Mouse (Mus musculus): ENCODE data around the gene Tle3. TPM values are rescaled to one million over a fixed set of nuclear protein-coding genes. Genes with fewer than 3 reads are reported as not detected.

The Tle3 gene
- total RNA-seq, 2 experiments from 2014 or later: 63.2 to 72.5 TPM

- no peak for DNase-seq (ENCODE audit: low spot score in 2 of 2)
Observed at GRCm38 (mm10) chr9:61375802-61376561, 3.8 kb downstream of the Tle3 start.

GRCm38 (mm10) chr9:61376650-61377049 is 4.5 kb downstream of the Tle3 start:
- no peak for DNase-seq (ENCODE audit: low spot score in 2 of 2)

GRCm38 (mm10) chr9:61377706-61378479 is 5.7 kb downstream of the Tle3 start:
- DNase-seq (ENCODE audit: low spot score in 2 of 2): no peak

GRCm38 (mm10) chr9:61378516-61378915 is 6.3 kb downstream of the Tle3 start:
- no peak for DNase-seq (ENCODE audit: low spot score in 2 of 2)

- DNase-seq (ENCODE audit: low spot score in 2 of 2): no peak
Observed at GRCm38 (mm10) chr9:61379016-61379634, 7.0 kb downstream of the Tle3 start.

- DNase-seq (ENCODE audit: low spot score in 2 of 2): no peak
Observed at GRCm38 (mm10) chr9:61380258-61381062, 8.3 kb downstream of the Tle3 start.

- DNase-seq (ENCODE audit: low spot score in 2 of 2): no peak
Observed at GRCm38 (mm10) chr9:61381063-61381408, 8.9 kb downstream of the Tle3 start.

GRCm38 (mm10) chr9:61381445-61381844 is 9.3 kb downstream of the Tle3 start:
- DNase-seq (ENCODE audit: low spot score in 2 of 2): no peak

- DNase-seq (ENCODE audit: low spot score in 2 of 2): no peak
Observed at GRCm38 (mm10) chr9:61382595-61383186, 10.5 kb downstream of the Tle3 start.

- DNase-seq (ENCODE audit: low spot score in 2 of 2): no peak
Observed at GRCm38 (mm10) chr9:61384101-61384500, 11.9 kb downstream of the Tle3 start.

- no peak for DNase-seq (ENCODE audit: low spot score in 2 of 2)
Observed at GRCm38 (mm10) chr9:61384646-61385443, 12.7 kb downstream of the Tle3 start.

GRCm38 (mm10) chr9:61385753-61386152 is 13.6 kb downstream of the Tle3 start:
- no peak for DNase-seq (ENCODE audit: low spot score in 2 of 2)

GRCm38 (mm10) chr9:61386314-61386713 is 14.1 kb downstream of the Tle3 start:
- no peak for DNase-seq (ENCODE audit: low spot score in 2 of 2)

GRCm38 (mm10) chr9:61387797-61388196 is 15.6 kb downstream of the Tle3 start:
- DNase-seq (ENCODE audit: low spot score in 2 of 2): no peak

- no peak for DNase-seq (ENCODE audit: low spot score in 2 of 2)
Observed at GRCm38 (mm10) chr9:61388214-61388613, 16.0 kb downstream of the Tle3 start.

GRCm38 (mm10) chr9:61388689-61389403 is 16.7 kb downstream of the Tle3 start:
- DNase-seq (ENCODE audit: low spot score in 2 of 2): no peak

- no peak for DNase-seq (ENCODE audit: low spot score in 2 of 2)
Observed at GRCm38 (mm10) chr9:61389404-61389701, 17.2 kb downstream of the Tle3 start.

- no peak for DNase-seq (ENCODE audit: low spot score in 2 of 2)
Observed at GRCm38 (mm10) chr9:61391570-61392337, 19.6 kb downstream of the Tle3 start.

GRCm38 (mm10) chr9:61392338-61392620 is 20.1 kb downstream of the Tle3 start:
- DNase-seq (ENCODE audit: low spot score in 2 of 2): no peak

Measured in layer of hippocampus, postnatal 10 days (tissue).